Mouse (Mus musculus) ZHBTc4 (cell line): ENCODE results near the gene Mmel1.

Experiments used
- DNase-seq: peaks from one replicate; pipeline ENCODE4 v3.0.0-alpha.2; 2011; ENCODE audit warnings: low read depth, low spot score

Mmel1 gene

GRCm38 (mm10) chr4:154869440-154869839 lies at the start of gene Mmel1:
Gene Mmel1, plus strand, starts transcription at chr4:154869585.
- no peak for DNase-seq

GRCm38 (mm10) chr4:154825662-154826061 lies 43.7 kb upstream of the Mmel1 start:
- peak; percentile 70 for DNase-seq

- DNase-seq: no peak
Measured at GRCm38 (mm10) chr4:154826224-154826623, 43.2 kb upstream of the Mmel1 start.

GRCm38 (mm10) chr4:154827181-154827580 lies 42.2 kb upstream of the Mmel1 start:
- DNase-seq: no peak

- DNase-seq: peak; percentile 29
Measured at GRCm38 (mm10) chr4:154827861-154828610, 41.3 kb upstream of the Mmel1 start.

GRCm38 (mm10) chr4:154831915-154832573 lies 37.3 kb upstream of the Mmel1 start:
- DNase-seq: no peak

- DNase-seq: no peak
Measured at GRCm38 (mm10) chr4:154836183-154836915, 33.0 kb upstream of the Mmel1 start.

- DNase-seq: peak; percentile 86
Measured at GRCm38 (mm10) chr4:154837170-154837569, 32.2 kb upstream of the Mmel1 start, which contains the start of gene Ttc34. Gene Ttc34, plus strand, starts transcription at chr4:154837459.

GRCm38 (mm10) chr4:154838741-154839140 lies 30.6 kb upstream of the Mmel1 start:
- DNase-seq: peak; percentile 29

GRCm38 (mm10) chr4:154839406-154839805 lies 30.0 kb upstream of the Mmel1 start:
- DNase-seq: peak; percentile 89

GRCm38 (mm10) chr4:154852696-154853095 lies 16.7 kb upstream of the Mmel1 start:
- DNase-seq: no peak

GRCm38 (mm10) chr4:154853881-154854280 lies 15.5 kb upstream of the Mmel1 start:
- no peak for DNase-seq

- peak; percentile 40 for DNase-seq
Measured at GRCm38 (mm10) chr4:154854676-154855345, 14.6 kb upstream of the Mmel1 start.

- peak; percentile 95 for DNase-seq
Measured at GRCm38 (mm10) chr4:154855721-154856479, 13.5 kb upstream of the Mmel1 start.

GRCm38 (mm10) chr4:154856480-154856837 lies 12.9 kb upstream of the Mmel1 start:
- no peak for DNase-seq

GRCm38 (mm10) chr4:154856882-154857281 lies 12.5 kb upstream of the Mmel1 start:
- peak; percentile 59 for DNase-seq

- no peak for DNase-seq
Measured at GRCm38 (mm10) chr4:154857366-154858240, 11.8 kb upstream of the Mmel1 start.

GRCm38 (mm10) chr4:154858601-154859000 lies 10.8 kb upstream of the Mmel1 start:
- DNase-seq: no peak

- no peak for DNase-seq
Measured at GRCm38 (mm10) chr4:154861967-154862366, 7.4 kb upstream of the Mmel1 start.

GRCm38 (mm10) chr4:154863436-154863935 lies 5.9 kb upstream of the Mmel1 start:
- DNase-seq: no peak
